Mouse (Mus musculus) CD8-positive naive resting alpha-beta T cell, adult 2 months (primary cell): ENCODE data around the gene Herpud1.

ENCODE experiments used
- DNase-seq, 2 experiments: peaks; one replicate each; pipeline ENCODE4 v3.0.0; 2022; ENCODE audit warnings: low read depth in 2 of 2, low spot score in 2 of 2

The Herpud1 gene

GRCm38 (mm10) chr8:94386214-94387026 lies at the start of gene Herpud1:
Herpud1 (plus strand) TSS chr8:94386438.
- peak; percentile 93 to 95 for DNase-seq

DNA sequence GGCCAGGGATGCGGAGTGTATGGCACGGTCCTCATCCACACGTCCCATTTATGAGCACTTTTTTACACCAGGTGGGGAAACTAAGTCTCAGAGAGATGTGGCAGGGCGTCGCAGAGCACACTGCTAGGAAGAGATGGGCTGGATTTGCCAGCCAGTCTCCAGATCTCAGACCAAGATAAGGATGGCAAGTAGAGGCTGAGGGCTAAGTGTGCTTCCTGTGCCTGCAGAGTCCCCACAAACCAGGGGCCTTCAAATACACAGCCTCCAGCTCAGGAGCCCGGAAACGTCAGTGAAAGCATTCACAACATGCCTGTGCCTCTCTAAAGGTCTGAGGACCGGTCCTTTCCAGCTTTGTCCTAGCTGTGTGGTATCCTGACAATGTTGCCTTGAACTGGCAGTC lies 48.7 kb upstream of the Herpud1 start:
- no peak for DNase-seq

DNA sequence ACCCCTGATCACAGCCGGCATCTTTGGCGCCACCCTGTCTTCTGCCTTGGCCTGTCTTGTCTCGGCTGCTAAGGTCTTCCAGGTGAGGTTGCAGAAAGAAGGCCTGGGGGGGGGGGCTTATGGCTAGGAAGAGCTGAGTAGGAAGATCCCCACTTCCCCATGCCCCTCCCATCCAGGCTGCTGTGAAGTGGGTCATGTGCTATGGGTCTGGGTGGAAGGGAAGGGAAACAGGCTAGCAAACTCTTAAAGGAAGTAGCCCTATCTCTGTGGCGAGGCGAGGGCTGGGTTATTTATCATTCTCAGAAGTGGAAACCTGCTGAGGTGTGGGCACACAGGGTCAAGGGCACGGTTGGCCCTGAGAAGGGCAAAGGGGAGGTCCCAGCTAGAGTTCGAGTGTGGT lies 45.4 kb upstream of the Herpud1 start:
- DNase-seq: no peak

GRCm38 (mm10) chr8:94342691-94343090 lies 43.5 kb upstream of the Herpud1 start:
- no peak for DNase-seq

GRCm38 (mm10) chr8:94343290-94343689 lies 42.9 kb upstream of the Herpud1 start:
- peak; percentile 85 to 88 for DNase-seq

DNA sequence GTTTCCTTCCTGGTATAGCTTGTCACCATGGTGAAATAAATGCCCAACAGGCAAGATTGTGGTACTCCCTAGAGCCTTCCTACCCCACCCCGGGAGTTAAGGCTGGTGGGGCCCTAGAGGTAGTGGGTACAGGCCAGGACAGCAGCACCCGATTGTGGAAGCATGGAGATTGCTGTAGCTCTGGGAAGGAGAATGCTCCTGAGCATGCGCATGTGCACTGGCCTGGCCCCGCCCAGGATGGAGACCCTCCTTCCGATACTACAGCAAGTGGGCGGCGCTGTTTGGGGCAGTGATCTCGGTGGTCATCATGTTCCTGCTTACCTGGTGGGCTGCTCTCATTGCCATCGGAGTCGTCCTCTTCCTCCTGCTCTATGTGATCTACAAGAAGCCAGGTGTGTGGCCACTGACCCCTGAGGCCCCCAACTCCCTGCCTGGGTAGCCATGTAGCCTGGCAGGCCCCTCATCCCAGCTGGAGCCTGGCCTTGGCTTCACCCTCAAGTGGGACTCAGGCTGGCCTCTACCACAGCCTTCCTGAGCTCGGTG lies 42.4 kb upstream of the Herpud1 start:
- no peak for DNase-seq

GRCm38 (mm10) chr8:94345657-94346056 lies 40.6 kb upstream of the Herpud1 start:
- no peak for DNase-seq

GRCm38 (mm10) chr8:94346264-94346663 lies 40.0 kb upstream of the Herpud1 start:
- DNase-seq: no peak

- DNase-seq: no peak
These were observed 37.8 kb upstream of the Herpud1 start for GRCm38 (mm10) chr8:94348425-94348824.

GRCm38 (mm10) chr8:94354069-94354531 lies 32.1 kb upstream of the Herpud1 start:
- DNase-seq: no peak

- peak; percentile 26 to 43 for DNase-seq
These were observed 31.7 kb upstream of the Herpud1 start for GRCm38 (mm10) chr8:94354571-94354970.

DNA sequence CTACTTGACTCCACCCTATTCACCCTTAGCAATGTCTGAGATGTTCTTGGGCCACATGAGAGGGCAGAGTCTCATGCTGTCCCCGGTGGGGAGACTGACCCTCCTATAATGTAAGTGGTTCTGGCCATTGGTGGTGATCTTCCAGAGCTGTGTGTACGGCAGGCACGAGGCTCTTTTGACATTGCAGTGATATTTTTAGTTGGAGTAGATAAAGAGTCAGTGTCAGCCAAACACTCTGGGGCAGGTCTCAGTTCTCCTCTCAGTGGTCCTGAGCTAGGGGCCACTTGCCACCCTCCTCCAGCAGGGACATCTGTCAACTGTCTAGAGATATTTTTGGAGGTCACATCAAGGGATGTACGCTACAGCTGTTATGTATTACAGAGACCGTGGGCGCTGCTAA lies 29.0 kb upstream of the Herpud1 start:
- no peak for DNase-seq

GRCm38 (mm10) chr8:94358541-94358940 lies 27.7 kb upstream of the Herpud1 start:
- no peak for DNase-seq

- no peak for DNase-seq
These were observed 24.3 kb upstream of the Herpud1 start for GRCm38 (mm10) chr8:94361774-94362431.

DNA sequence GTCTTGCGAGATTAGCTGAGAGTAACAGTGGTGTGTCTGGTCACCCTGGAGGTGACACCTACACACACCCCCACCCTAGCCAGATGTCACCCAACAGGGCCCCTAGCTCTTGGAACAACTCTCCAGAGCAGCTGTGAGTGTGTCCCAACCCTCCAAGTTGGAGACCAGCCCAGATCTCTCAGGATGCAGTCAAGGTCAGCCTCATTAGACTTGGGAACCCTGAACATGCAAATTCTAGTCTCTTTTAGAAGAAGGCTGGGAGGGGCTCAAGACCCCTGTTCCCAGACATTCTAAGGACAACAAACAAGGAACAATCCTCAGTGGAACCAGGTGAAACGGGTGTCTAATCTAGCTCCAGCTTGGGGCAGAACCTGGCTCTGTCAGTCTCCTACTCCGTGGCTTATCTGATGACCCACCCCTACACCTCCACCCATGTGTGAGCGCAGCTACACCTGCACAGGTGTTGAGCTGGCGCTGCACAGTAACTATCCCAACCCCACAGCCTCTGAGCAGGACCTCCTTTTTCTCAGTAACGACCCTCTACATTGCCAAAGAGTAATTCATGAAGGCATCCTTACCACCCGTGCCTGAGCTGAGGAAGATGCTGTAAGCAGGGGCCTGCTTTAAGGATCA lies 23.5 kb upstream of the Herpud1 start:
- DNase-seq: no peak

GRCm38 (mm10) chr8:94363288-94363688 lies 22.9 kb upstream of the Herpud1 start:
- peak; percentile 75 to 82 for DNase-seq

DNA sequence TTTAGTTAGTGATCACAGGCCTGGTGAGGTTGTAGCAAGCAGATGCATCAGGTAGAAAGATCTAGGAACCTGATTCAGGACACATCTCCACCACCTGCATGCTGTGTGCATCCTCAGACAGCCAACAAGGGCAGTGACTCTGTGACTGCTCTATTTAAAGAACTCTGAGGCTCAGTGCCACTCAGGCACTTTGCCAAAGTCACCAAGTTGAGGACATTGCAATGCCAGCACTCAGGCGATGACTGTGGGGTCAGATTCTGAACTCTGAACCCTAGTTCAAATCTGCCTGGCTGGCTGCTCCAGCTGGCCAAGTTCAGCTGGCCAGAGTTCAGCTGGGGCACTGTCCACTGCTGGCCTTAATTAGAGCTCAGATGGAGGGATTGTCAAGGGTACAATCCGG lies 22.3 kb upstream of the Herpud1 start:
- no peak for DNase-seq

GRCm38 (mm10) chr8:94364686-94365312 lies 21.4 kb upstream of the Herpud1 start:
- no peak for DNase-seq

DNA sequence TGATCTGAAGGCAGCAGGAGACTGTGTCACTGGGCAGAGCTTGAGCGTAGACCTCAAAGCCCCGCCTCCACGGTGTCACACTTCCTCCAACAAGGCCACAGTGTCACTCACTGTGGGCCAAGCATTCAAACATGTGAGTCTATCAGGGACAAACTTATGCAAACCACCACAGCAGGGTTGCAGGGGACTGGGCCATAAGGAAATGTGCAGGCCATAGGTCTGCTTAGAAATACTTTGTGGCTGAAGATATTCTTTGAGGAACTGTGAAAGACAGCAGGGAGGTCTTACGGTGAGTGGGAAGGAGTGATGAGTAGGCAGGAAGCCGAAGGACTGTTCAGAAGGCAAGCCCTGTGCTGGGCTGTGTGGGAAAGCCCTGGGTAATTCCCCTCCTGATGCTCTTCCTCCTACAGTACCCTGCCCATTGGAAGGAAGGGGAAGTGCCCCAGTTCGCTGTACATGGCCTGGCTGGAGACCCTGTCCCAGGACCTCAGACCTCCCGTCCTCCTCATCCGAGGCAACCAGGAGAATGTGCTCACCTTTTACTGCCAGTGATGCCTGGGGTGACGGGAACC lies 20.7 kb upstream of the Herpud1 start:
- DNase-seq: peak; percentile 69 to 79

GRCm38 (mm10) chr8:94370839-94371238 lies 15.4 kb upstream of the Herpud1 start:
- DNase-seq: no peak
